Mouse (Mus musculus) heart, adult 9 months (tissue): ENCODE measurements around the gene Tfap4.

Source experiments
- DNase-seq, 2 experiments: peaks; one replicate each; pipeline ENCODE4 v3.0.0; 2022; ENCODE audit warnings: low spot score in 2 of 2

Tfap4 gene

DNA sequence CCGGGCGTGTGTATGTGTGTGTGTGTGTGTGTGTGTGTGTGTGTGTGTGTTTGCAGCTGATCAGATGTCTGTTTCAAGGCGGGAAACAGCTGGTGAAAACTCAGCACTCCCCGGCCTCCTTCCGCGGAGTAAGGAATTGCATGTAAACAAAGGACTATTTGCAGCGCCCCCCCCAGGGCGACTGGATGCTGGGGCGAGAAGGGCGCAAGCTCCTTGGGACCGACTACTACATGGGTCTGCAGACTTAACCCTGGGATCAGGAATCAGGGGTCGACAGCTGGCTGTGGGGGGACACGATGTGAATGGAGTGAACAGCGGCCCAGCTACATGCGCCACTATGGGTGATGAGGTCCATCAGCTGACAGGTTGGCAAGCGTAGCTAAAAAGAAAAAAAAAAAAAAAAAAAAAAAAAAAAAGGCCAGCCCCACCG lies at the start of gene Tfap4:
Gene Tfap4, minus strand, starts transcription at position 140 of the 430 bp plus-strand sequence.
- DNase-seq, result peak; percentile 89 to 92

DNA sequence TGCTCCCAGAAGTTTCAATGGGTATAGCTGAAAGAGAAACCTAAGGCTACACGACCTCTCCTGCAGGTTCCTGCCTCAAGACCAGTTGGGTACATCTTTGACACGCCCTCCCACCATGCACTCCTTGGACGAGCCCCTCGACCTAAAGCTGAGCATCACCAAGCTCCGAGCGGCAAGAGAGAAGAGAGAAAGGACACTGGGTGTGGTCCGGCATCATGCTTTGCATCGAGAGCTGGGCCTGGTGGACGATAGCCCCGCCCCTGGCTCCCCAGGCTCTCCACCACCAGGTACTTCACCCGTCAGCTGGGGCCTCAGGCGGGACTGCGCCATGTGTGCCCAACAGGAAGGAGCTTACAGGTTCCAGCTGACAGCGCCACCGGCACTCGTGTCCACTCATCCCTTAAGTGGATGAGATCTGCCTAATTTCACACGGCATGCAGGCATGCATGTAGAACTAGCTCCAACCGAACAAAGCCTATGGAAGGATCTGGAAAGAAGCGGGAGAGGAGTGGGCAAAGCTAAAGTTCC lies 48.9 kb upstream of the Tfap4 start:
- DNase-seq, result no peak

DNA sequence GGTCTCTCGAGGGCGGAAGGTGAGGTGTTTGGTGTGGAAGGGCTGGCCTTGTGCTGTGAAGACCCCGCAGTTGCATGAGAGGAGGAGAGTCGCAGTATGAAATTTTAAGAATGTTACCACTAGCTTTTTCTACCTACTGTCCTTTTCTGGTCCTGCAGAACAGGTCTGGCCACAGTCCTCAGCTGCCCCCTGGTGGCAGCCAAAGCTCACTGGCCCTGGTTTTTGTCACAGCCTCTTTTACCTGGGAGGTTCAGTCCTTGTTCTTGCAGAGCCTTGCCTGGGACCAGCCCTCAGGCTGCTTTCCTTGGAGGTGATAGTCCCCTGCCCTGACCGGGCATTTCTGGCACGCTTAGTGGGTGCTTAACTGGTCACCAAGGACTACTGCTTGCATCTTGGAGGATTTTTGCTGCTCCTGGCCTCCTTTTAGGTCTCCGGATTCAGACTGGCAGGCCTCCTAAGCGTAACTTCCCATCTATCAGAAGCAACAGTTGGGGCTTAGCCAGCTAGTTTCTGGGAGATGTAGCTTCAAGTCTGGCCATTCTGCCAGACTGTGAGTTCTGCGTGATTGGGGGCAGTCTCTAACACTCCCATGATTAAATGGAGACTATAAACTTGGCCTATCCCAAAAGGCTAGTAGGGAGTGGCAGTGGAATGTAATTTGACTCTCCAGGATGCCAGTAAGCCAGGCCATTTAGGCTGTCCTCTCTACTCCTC lies 48.3 kb upstream of the Tfap4 start:
- peak; percentile 69 to 83 for DNase-seq

DNA sequence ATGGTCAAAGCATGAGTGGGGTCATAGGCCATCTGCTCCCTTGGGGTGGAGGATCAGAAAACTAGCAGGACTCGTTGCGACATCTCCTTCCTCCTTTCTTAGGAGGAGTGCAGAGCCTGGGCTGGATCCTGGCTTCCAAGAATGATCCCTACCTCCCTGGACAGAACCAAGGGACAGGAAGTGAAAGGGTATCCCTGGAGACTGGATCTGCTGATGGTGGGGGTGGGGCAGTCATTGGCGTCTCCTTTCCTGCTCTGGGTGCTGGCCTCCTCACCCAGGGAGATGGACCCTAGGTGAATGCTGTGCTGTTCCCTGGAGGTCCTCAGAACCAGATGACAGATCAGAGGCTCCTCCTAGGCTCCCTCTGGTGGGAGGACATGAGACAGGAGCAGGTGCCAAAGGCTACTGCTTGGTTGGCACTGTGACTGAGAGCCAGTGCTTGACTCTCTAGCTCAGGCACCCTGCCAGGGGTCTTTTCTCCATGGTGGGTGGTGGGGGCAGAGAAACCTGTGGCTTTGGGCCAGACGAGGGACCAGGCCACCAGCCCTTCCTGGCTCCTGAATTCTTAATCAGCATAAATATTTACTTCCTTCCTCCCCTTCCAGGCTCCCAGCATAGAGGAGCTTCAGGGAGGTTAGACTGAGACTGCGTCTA lies 46.9 kb upstream of the Tfap4 start:
- peak; percentile 70 to 74 for DNase-seq

DNA sequence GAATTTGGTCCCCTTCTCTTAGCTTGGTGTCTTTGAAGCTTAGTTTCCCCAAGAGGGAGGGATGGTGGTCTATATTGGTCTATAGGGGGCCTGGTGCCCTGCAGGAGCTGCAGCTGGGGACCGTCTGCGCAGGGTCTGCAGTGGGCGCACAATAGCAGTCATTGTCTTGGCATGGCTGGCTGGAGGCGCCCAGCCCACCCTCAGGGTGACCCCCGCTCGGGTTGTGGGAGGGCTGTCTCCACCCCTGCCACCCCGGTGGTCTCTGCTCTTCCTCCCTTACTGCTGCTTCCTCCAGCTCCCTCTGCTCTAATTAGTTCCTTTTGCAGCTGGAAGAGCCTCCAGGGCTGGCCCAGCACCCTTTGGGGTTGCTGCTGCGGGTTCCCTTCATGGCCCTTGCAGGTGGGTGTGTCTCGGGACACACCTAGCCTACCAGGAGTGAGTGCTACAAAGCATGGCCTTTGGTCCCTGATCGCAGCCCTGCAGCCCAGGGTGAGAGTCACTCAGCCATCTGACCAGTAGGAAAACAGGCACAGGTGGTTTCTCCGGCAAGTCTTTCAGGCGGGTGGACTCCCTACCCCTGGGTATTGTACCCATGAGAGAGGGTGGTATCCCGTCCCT lies 46.0 kb upstream of the Tfap4 start:
- DNase-seq, result no peak

DNA sequence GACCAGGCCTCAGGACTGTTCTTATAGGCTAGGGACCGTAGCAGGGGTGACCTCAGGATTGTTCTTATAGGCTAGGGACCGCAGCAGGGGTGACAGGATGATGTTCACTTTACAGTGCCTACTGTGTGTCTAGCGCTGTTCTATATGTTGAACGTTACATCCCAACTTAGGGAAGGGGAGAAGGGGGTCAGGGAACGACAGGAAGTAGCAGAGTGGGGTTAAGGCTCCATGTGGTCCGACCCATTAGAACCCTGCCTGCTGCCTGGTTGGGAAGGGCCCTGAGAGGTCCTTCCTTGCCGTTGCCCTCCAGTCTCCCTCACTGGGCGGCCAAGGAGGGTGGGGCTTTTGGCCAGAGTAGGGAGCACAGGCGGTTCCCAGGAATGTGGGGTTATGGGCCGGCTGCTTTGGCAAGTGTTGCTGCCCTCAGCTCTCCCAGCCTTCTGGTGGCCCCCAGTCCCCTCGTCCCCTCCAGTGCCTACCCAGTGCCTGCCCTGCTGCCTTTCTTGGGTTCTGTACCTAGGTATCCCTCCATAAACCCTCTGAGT lies 44.7 kb upstream of the Tfap4 start:
- no peak for DNase-seq

DNA sequence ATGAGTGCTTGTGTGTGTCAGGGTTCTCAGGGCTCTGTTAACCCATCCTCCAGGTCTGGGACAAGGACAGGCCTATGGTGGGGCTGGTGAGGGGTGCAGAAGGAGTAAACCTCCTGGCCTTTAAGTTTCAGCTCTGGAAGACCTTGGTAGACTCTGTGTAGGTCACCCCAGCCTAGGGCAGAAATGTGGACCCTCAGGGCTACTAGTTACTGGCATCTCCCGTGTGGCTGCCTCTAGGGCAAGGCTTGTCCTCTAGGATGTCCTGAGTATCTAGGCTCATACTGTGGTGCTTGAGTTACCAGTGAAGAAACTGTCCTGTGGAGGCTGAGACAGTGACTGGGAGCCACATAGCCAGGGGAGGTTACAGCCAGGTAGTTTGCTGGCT lies 43.8 kb upstream of the Tfap4 start:
- no peak for DNase-seq

DNA sequence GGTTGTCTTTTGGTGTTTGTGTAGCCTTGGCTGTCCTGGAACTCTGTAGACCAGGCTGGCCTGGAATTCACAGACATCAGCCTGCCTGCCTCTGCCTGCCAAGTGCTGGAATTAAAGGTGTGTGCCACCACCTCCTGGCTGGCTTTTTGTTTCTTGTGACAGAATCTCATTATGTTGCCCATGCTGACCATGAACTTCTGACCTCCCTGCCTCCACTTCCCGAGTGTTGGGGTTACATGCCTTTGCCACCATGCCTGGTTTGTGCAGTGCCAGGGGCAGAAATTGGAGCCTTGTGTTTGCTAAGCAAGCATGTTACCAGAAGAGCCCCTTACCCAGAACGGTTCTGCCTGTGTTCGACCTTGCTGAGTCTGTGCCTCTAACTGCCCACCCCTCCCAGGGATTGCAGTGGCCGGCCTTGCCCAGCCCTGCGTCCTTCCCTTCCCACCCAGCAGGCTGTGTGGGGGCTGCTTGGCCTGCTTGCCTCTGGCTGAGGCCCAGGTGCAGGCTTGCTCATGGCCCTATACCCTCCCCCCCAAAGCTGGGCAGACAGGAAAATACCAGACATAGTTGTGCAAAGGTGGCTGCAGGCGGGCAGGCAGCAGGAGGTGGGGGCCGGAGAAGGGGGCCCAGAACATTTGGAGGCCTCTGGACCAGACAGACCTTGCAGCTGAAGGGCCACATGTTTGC lies 43.3 kb upstream of the Tfap4 start:
- no peak for DNase-seq

DNA sequence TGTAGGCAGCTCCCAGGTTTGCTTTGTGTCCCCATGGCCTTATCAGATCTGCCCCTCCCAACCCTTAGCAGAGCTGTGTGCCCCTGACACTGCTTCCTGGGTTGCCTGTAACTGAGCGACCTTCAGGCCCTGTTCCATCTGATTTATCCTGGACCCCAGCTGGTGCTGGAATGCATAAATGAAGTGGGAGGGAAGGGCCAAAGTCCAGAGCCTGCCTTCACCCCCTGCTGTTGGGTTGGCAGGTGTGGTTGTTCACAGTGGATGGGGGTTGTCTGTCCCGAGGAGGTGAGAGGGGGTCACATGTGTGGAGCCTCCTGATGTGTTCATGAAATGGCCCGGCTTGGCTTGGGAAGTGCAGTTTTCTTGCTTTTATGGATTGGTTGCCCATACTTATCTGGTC lies 42.5 kb upstream of the Tfap4 start:
- DNase-seq, result no peak

DNA sequence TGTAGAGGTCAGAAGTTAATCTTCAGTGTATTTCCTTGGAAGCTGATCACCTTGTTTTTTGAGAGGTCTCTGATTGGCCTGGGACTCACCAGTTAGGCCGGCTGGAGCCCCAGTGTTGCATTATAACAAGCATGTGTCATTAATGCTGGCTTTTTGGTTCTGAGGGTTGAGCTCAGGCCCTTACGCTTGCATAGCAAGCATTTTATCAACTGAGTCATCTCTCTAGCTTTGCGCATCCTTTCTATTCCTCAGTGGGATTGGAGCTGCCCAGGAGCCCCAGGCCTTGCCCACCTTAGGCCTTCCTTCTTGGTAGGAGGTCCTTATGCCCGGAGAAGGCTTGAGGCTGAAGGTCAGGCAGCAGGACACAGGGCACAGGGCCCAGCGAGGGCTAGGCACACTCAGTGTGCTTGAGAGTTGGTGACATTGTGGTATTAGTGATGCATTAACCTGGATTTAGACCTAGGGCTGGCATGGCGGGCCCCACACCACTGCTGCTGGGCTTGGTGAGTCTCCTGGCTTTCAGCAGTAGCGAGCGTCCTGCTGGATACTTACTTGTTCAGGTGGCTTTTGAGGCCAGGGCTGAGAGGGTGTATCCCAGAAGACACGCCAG lies 41.2 kb upstream of the Tfap4 start:
- DNase-seq, result no peak

DNA sequence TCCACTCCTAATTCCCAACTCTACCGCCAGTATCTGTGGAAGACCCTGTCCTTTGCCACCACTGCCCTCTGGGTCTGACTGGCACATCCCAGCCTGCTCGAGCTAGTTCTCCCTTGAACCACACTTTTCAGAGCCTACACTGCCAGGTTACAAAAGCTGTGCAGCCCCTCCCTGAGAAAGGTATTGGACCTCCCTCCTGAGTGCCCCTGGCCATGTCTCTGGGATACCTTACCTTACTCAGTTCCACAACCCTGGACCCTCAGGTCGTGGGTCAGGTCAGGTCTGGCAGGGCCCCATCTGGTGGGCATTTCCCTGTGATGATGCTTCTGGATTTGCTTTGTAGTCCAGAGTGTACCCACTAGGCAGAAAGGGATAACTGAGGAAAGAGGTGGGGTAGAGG lies 40.0 kb upstream of the Tfap4 start:
- DNase-seq, result no peak

DNA sequence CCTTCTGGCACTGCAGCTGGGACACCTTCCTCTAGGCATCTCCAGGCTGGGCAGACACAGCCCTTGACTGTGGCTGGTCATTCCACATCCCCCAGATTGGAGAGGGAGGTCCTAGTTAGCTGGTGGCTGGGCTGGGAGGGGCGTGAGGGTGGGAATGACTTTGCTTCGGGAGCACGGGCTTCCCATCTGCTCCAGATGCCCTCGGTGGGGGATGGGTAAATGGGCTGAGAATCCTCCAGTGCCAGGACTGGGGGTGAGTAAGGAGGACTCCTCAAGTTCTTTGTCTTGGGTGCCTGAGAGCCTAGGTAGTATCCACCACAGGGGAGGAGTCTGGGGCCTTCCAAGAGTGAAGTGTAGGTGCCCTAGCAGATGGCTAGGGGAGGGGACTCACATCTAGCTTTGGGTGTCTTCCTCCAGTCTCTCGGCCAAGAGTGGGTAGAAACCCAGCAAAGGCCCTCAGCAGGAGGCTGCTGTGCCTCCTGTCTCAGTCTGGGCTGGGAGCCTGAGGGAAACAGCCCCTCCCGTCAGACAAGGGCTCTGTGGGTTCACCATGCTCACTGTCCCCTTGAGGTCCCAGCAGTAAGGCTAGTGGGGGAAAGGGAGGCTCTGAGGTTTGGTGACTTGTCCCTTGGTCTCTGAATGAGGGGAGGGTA lies 39.4 kb upstream of the Tfap4 start:
- DNase-seq, result no peak

DNA sequence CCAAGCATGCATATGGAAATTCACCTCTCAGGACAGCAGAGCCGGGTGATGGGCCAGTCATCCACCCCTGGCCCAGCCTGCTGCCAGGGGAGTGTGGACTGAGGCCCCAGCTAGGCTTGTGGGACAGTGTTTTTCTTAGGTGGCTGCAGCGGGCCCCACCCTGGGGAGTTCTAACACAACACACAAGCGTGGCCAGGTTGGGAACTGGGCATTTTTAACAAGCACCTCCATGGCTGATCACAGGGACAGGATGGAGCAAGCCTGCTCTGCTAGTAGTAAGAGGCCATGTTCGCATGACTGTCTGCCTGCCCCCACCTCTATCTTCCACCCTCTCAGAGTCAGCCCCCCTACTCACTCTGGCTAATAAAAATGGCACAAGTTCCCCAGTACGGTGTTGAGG lies 38.4 kb upstream of the Tfap4 start:
- DNase-seq, result no peak

DNA sequence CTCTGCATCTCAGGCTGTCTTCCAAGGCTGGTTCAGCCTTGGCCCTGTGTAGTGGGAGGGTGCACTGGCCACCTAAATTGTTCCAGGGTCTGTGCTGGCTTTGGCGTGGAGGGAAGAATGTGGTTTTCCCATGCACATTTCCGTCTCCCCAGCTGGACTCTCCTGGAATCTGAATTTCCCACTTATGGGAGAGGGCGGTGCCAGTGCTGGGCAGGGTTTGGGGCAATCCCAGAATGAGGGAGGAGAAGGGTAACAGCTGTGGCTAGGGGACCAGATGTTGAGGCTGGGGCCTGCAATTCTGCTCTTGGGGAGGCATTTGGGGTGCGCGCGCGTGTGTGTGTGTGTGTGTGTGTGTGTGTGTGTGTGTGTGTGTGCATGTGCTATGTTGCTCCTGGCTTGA lies 37.6 kb upstream of the Tfap4 start:
- peak in 1 of 2 experiments; percentile 32 for DNase-seq

DNA sequence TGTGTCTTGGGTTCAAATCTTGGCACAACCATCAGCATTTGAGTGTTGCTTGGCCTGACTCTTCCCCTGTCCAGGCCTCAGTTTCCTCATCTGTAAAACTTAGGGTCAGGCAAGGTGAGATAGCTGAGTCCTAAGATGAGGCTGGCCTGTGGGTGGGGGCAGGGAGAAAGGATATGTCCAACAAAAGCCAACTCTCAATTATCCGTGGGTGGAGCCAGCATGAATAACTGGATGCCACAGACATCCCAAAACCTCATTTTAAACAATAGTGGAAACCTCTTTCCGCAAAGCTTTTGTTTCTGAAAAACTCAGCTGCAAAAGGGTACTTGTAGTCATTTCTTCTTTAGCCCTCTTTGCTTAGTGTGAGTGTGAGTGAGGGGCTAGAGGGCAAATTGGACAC lies 37.2 kb upstream of the Tfap4 start:
- DNase-seq, result no peak

DNA sequence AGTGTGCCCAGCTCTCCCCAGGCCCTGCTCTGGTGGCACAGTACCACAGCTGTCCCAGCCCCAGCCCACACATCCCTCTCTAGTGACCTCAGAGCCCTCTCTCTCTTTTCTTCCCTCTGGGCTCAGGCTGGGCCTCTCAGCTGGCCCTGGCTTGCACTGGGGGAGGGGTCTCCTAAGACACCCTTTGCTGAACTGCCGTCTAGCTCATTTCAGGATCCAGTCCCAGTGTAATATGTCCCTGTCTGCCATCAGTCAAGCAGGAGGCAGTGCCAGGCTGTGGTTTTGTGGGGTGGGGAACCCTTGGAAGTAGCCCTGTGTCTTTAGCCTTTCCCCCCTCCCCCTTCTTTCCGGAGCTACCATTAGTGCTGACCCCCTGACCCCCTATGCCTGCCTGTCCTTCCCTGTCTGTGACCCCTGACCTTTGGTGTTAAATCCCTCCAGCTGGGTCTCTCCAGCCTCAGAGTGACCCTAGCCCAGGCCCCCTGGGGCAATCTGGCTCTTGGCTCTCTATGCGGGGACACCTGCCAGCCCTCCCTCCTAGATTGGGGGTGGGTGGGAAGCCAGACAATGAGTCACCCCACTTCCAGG lies 36.6 kb upstream of the Tfap4 start:
- peak in 1 of 2 experiments; percentile 30 for DNase-seq

DNA sequence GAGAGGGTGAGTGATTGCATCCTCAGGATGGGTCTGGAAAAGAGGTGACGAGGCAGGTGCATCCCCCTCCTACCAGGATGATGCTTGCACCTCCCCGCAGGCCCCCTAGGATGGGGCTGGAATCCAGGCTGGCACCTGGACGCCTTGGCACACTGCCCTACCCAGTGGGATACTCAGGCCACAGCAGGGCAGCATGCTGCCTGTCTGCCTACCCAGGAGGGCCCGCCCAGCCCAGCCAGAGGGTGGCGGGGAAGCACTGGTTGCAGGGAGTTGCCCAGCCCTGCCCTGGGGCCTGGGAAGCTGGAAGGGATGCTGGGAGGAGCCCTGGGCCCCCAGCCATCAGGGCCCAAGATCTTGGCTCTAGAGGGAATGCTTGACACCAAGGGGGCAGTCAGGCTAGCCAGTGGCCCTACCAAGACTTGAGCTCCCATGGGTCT lies 35.9 kb upstream of the Tfap4 start:
- DNase-seq, result peak; percentile 51 to 58

DNA sequence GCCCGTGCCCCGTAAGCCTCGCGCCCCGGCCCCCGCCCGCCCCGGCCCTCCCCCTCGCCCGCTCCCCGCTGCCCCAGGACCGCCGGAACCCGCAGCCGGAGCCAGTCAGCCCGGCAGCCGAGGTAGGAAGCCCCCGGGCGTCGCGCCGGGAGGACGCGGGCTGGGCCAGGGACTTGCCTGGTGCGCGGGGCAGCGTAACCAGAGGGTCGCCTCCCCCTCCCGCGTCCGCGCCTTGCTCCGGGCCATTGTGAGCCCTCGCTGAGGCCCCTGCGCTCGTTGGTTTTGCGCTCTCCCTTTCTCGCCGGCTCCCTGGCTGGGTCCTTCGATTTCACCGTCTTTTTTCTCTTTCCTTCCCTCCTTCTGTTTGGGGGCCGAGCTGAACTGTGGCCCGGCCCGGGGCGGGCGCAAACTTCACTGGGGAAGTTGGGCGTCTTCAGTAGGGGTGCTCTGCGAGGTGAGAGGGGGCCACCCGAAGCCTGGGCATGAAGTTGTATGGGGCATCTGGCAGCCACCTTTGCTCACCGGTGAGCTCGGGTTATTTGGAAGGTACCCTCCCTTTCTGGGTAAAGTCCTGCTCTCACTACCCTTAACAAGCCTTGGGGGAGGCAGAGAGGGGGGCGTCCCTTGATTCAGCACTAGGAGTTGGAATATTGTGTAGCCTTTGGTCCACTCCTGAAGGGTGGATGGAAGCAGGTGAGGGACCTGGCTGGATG lies 35.3 kb upstream of the Tfap4 start:
- peak; percentile 34 to 53 for DNase-seq

DNA sequence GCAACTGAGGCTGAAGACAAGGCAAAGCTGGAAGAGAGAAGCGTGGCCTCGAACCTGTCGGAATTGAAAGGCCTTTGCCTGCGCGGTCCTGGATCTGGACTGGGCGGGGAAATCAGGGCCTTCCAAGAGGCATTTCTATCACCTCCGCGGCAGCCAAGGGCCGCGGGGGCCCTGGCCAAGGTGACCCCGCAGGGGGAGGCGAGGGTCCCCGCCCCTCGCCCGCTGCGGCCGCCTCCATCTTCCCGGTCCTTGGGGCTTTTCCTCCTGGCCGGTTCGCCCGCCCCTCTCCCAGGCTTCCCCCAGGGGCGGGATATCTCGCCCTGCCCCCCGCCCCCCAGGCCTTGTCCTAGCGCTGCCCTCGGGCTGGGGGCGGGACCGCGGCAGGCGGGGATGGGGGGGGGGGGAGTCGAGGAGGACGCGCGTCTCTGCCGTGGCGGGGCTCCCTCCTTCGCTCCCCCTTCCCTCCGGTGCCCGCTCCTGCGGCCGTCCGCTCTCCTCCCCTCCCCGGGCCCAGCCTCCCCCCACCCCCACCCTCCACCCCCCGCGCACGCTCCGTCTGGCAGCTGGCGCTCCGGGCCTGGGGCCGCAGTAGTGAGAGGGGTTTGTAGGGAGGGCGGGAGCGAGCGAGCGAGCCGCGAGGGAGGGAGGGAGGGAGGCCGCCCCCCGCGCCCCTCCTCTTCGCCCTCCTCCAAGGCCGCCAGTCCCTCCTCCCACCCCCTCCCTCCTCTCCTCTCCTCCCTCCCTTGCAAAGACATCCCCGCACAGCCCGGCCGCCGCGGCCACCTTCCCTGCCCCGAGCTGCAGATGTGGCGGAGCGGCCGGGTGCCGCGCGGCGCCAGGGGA lies 34.5 kb upstream of the Tfap4 start, which contains the start of gene Glis2:
Gene Glis2, plus strand, starts transcription at position 743 of the 843 bp plus-strand sequence.
- DNase-seq, result peak; percentile 62 to 66
